Mouse (Mus musculus) adrenal gland (tissue): ENCODE results near the gene Spag9.

Experiments
- intact Hi-C: fragments of 180-260 bp; cut with DNase I; formaldehyde crosslinking; loops from one replicate; pipeline ENCODE4 v1.15.1; 2025

Gene Spag9

GRCm38 (mm10) chr11:94148931-94149491 lies 153.1 kb downstream of the Spag9 start:
- intact Hi-C loops, result no loop called here

- intact Hi-C loops, result no loop called here
Observed at GRCm38 (mm10) chr11:94149509-94150259, 153.8 kb downstream of the Spag9 start.

- intact Hi-C loops, result no loop called here
Observed at GRCm38 (mm10) chr11:94150519-94151470, 154.9 kb downstream of the Spag9 start.

GRCm38 (mm10) chr11:94154201-94154600 lies 158.3 kb downstream of the Spag9 start:
- intact Hi-C loops, result no loop called here

GRCm38 (mm10) chr11:94158521-94158920 lies 162.6 kb downstream of the Spag9 start:
- intact Hi-C loops, result loop anchor here (2.0 kb wide), 1 partner anchor 22 kb away; no protein-coding TSS in a partner anchor

- intact Hi-C loops, result loop anchor here (2.0 kb wide), 1 partner anchor 22 kb away; no protein-coding TSS in a partner anchor
Observed at GRCm38 (mm10) chr11:94159066-94159880, 163.4 kb downstream of the Spag9 start.

- intact Hi-C loops, result loop anchor here (2.0 to 5.0 kb wide), 2 partner anchors 23 to 52 kb away; partner anchors contain the start of gene Tob1
Observed at GRCm38 (mm10) chr11:94159911-94160415, 164.1 kb downstream of the Spag9 start.

- intact Hi-C loops, result loop anchor here (5.0 kb wide), 1 partner anchor 52 kb away; the partner anchor contains the start of gene Tob1
Observed at GRCm38 (mm10) chr11:94160443-94161266, 164.8 kb downstream of the Spag9 start.

- intact Hi-C loops, result loop anchor here (5.0 kb wide), 1 partner anchor 51 kb away; the partner anchor contains the start of gene Tob1
Observed at GRCm38 (mm10) chr11:94161267-94161646, 165.4 kb downstream of the Spag9 start.

GRCm38 (mm10) chr11:94161867-94162581 lies 166.1 kb downstream of the Spag9 start:
- intact Hi-C loops, result loop anchor here (5.0 kb wide), 1 partner anchor 50 kb away; the partner anchor contains the start of gene Tob1

- intact Hi-C loops, result loop anchor here (5.0 kb wide), 1 partner anchor 49 kb away; the partner anchor contains the start of gene Tob1
Observed at GRCm38 (mm10) chr11:94163005-94163767, 167.3 kb downstream of the Spag9 start.

GRCm38 (mm10) chr11:94165745-94166144 lies 169.9 kb downstream of the Spag9 start:
- intact Hi-C loops, result no loop called here

- intact Hi-C loops, result no loop called here
Observed at GRCm38 (mm10) chr11:94168238-94168637, 172.3 kb downstream of the Spag9 start.

GRCm38 (mm10) chr11:94169596-94169995 lies 173.7 kb downstream of the Spag9 start:
- intact Hi-C loops, result no loop called here

- intact Hi-C loops, result no loop called here
Observed at GRCm38 (mm10) chr11:94171691-94172090, 175.8 kb downstream of the Spag9 start.

- intact Hi-C loops, result no loop called here
Observed at GRCm38 (mm10) chr11:94172186-94172585, 176.3 kb downstream of the Spag9 start.

- intact Hi-C loops, result no loop called here
Observed at GRCm38 (mm10) chr11:94173726-94174146, 177.8 kb downstream of the Spag9 start.

- intact Hi-C loops, result no loop called here
Observed at GRCm38 (mm10) chr11:94175288-94175687, 179.4 kb downstream of the Spag9 start.
